ENCODE assay signal across 18 mouse cellular contexts in genomic region chr5:150890086-150890485, GRCm38 (mm10).
DNase-seq lines count a peak whose midpoint lies in the region; ATAC-seq and TF ChIP-seq lines count a peak whose summit lies in the region.
"Had no signal": no experiment of that assay in that cellular context is flagged by ENCODE, and none has a peak within 500 bp of the region (broad histone marks: within the 10 kb centered on the region; RNA-seq: fewer than 3 reads in every experiment).

No protein-coding gene starts in this region.

- intact Hi-C loops in gastrocnemius, adult 2 months (cut with DNase I), result no loop called here

- no peak overlapping the region for H3K4me3 ChIP-seq in kidney, embryonic 14.5 days (ENCODE audit: low read length)
- no peak overlapping the region for H3K4me3 ChIP-seq in intestine, postnatal 0 days (ENCODE audit: low read depth, low read length)
- no peak overlapping the region for H3K4me3 ChIP-seq in liver, embryonic 11.5 days (ENCODE audit: low read depth, low read length)
- no peak overlapping the region for H3K4me3 ChIP-seq in stomach, embryonic 15.5 days (replicated peaks)
- no peak overlapping the region for H3K4me3 ChIP-seq in gastrocnemius, adult 2 months
- H3K4me3 ChIP-seq: heart, adult 2 months; hindbrain, embryonic 10.5 days; left cerebral cortex, adult 2 months; lung, embryonic 15.5 days; megakaryocyte, embryonic 14.5 days; midbrain, embryonic 15.5 days had no signal

- peaks cover 11% of the 10 kb centered on the region for H3K4me1 ChIP-seq in kidney, embryonic 14.5 days (ENCODE audit: control insufficient read depth, insufficient read depth, low read length)
- no peaks in the 10 kb centered on the region for H3K4me1 ChIP-seq in intestine, postnatal 0 days (replicated peaks; ENCODE audit: control insufficient read depth, insufficient read depth, low read length)
- no peaks in the 10 kb centered on the region; the same call in 1 of the 2 replicates for H3K4me1 ChIP-seq in liver, embryonic 11.5 days (replicated peaks; ENCODE audit: control insufficient read depth, insufficient read depth, low read length)
- H3K4me1 ChIP-seq in stomach, embryonic 15.5 days, result peaks cover 4% of the 10 kb centered on the region; the same call in 1 of the 2 replicates
- H3K4me1 ChIP-seq: megakaryocyte, embryonic 14.5 days had no signal

- no peak overlapping the region for H3K9ac ChIP-seq in kidney, embryonic 14.5 days (ENCODE audit: low read depth, low read length)
- H3K9ac ChIP-seq in intestine, postnatal 0 days (ENCODE audit: low read depth, low read length), result no peak overlapping the region
- H3K9ac ChIP-seq in liver, embryonic 11.5 days (ENCODE audit: low read depth, low read length), result no peak overlapping the region
- no peak overlapping the region for H3K9ac ChIP-seq in stomach, embryonic 15.5 days
- H3K9ac ChIP-seq: lung, embryonic 15.5 days; midbrain, embryonic 15.5 days had no signal

- no peaks in the 10 kb centered on the region for H3K9me3 ChIP-seq in kidney, embryonic 14.5 days (ENCODE audit: control insufficient read depth, low read length)
- no peaks in the 10 kb centered on the region for H3K9me3 ChIP-seq in intestine, postnatal 0 days (ENCODE audit: control insufficient read depth)
- H3K9me3 ChIP-seq in liver, embryonic 11.5 days (ENCODE audit: control insufficient read depth, low read length), result no peaks in the 10 kb centered on the region
- H3K9me3 ChIP-seq in stomach, embryonic 15.5 days, result no peaks in the 10 kb centered on the region
- H3K9me3 ChIP-seq: hindbrain, embryonic 10.5 days; lung, embryonic 15.5 days; midbrain, embryonic 15.5 days had no signal

- no peak overlapping the region for H3K27ac ChIP-seq in kidney, embryonic 14.5 days (ENCODE audit: low read depth, low read length)
- no peak overlapping the region for H3K27ac ChIP-seq in intestine, postnatal 0 days (ENCODE audit: low read depth, low read length)
- no peak overlapping the region for H3K27ac ChIP-seq in liver, embryonic 11.5 days (ENCODE audit: low read depth, low read length)
- H3K27ac ChIP-seq in stomach, embryonic 15.5 days, result no peak overlapping the region
- H3K27ac ChIP-seq in gastrocnemius, adult 2 months, result no peak overlapping the region
- H3K27ac ChIP-seq: heart, adult 2 months; hindbrain, embryonic 10.5 days; left cerebral cortex, adult 2 months; lung, embryonic 15.5 days; midbrain, embryonic 15.5 days had no signal

- WGBS in kidney, embryonic 14.5 days, result 88% methylated on average over 4 of the region's 4 CpGs
- 60% methylated on average over 4 of the region's 4 CpGs for WGBS in intestine, postnatal 0 days
- 72% methylated on average over 4 of the region's 4 CpGs for WGBS in liver, embryonic 11.5 days
- WGBS in stomach, embryonic 15.5 days, result 72% methylated on average over 4 of the region's 4 CpGs

- no peak overlapping the region for H3K4me2 ChIP-seq in kidney, embryonic 14.5 days (replicated peaks; ENCODE audit: low read depth, low read length)
- no peak overlapping the region for H3K4me2 ChIP-seq in intestine, postnatal 0 days (replicated peaks; ENCODE audit: low read depth)
- H3K4me2 ChIP-seq in liver, embryonic 11.5 days, result no peak overlapping the region
- no peak overlapping the region for H3K4me2 ChIP-seq in stomach, embryonic 15.5 days
- H3K4me2 ChIP-seq: lung, embryonic 15.5 days; midbrain, embryonic 15.5 days had no signal

- no peaks in the 10 kb centered on the region for H3K36me3 ChIP-seq in kidney, embryonic 14.5 days (ENCODE audit: control insufficient read depth, insufficient read depth, low read length)
- no peaks in the 10 kb centered on the region for H3K36me3 ChIP-seq in intestine, postnatal 0 days (ENCODE audit: control insufficient read depth, insufficient read depth)
- H3K36me3 ChIP-seq in liver, embryonic 11.5 days (ENCODE audit: control insufficient read depth, insufficient read depth, low read length), result no peaks in the 10 kb centered on the region
- no peaks in the 10 kb centered on the region for H3K36me3 ChIP-seq in stomach, embryonic 15.5 days
- H3K36me3 ChIP-seq: G1E; hindbrain, embryonic 10.5 days; lung, embryonic 15.5 days; midbrain, embryonic 15.5 days had no signal

- no peaks in the 10 kb centered on the region for H3K27me3 ChIP-seq in kidney, embryonic 14.5 days (ENCODE audit: control insufficient read depth, insufficient read depth, low read length)
- H3K27me3 ChIP-seq in intestine, postnatal 0 days (replicated peaks; ENCODE audit: control insufficient read depth, insufficient read depth, low read length), result no peaks in the 10 kb centered on the region
- no peaks in the 10 kb centered on the region for H3K27me3 ChIP-seq in liver, embryonic 11.5 days (replicated peaks; ENCODE audit: control insufficient read depth, insufficient read depth, low read length)
- no peaks in the 10 kb centered on the region for H3K27me3 ChIP-seq in stomach, embryonic 15.5 days (replicated peaks)
- H3K27me3 ChIP-seq: lung, embryonic 15.5 days; megakaryocyte, embryonic 14.5 days; midbrain, embryonic 15.5 days had no signal

- DNase-seq in kidney, adult 11 months, result peak; percentile 34
- no peak for DNase-seq in liver, embryonic 11.5 days (ENCODE audit: low spot score)
- DNase-seq in gastrocnemius, adult 2 months, result no peak
- DNase-seq in spleen, postnatal 14 days (ENCODE audit: low spot score in 2 of 2), result no peak
- no peak for DNase-seq in neural tube, embryonic 10.5 days (ENCODE audit: extremely low spot score, low spot score)
- DNase-seq: cerebellum, adult 9-11 months; gastrocnemius, postnatal 10 days; heart, adult 2 months had no signal

- no peak for ATAC-seq in kidney, embryonic 14.5 days (ENCODE audit: low FRiP score, low TSS enrichment)
- peak; percentile 41; the same call in 1 of the 2 replicates for ATAC-seq in intestine, postnatal 0 days
- ATAC-seq in liver, embryonic 11.5 days (replicated peaks; ENCODE audit: low FRiP score), result peak; percentile 38; the same call in 1 of the 2 replicates
- peak; percentile 58; the same call in 1 of the 2 replicates for ATAC-seq in stomach, embryonic 15.5 days (ENCODE audit: insufficient read depth, low FRiP score, low read depth)
- ATAC-seq: CD4-positive, CD25-positive, alpha-beta regulatory T cell, adult 4 months; midbrain, embryonic 15.5 days had no signal

- TF ChIP-seq CTCF in intestine, postnatal 0 days (IDR thresholded peaks at IDR 0.05; ENCODE audit: low read depth), result no peak
- no peak for TF ChIP-seq CTCF in gastrocnemius, adult 2 months (IDR thresholded peaks at IDR 0.05)
